Mouse (Mus musculus): ENCODE measurements at regions not wholly inside any gene's neighbourhood (a gene's known extent, or its start where the extent isn't known, plus 50 kb on each side); places are given as distances from the start of the nearest gene placed in this dataset.
"Not testable (repeated sequence)": the region's sequence is repeated elsewhere in the genome, so short reads cannot be mapped to it uniquely, and the experiment has no call there.

- ATAC-seq (replicated peaks; ENCODE audit: insufficient number of reproducible peaks, low FRiP score, low TSS enrichment, poor library complexity, severe bottlenecking) = no peak
Observed at GRCm38 (mm10) chr7:113010150-113010549, 56.4 kb downstream of the Rassf10 start.

- ATAC-seq (replicated peaks; ENCODE audit: insufficient number of reproducible peaks, low FRiP score, low TSS enrichment, poor library complexity, severe bottlenecking) = no peak
Observed at GRCm38 (mm10) chr7:113017092-113017755, 63.5 kb downstream of the Rassf10 start.

GRCm38 (mm10) chr7:113021412-113021811 lies 67.7 kb downstream of the Rassf10 start:
- ATAC-seq (replicated peaks; ENCODE audit: insufficient number of reproducible peaks, low FRiP score, low TSS enrichment, poor library complexity, severe bottlenecking) = no peak

- no peak for ATAC-seq (replicated peaks; ENCODE audit: insufficient number of reproducible peaks, low FRiP score, low TSS enrichment, poor library complexity, severe bottlenecking)
Observed at GRCm38 (mm10) chr7:113022516-113022915, 68.8 kb downstream of the Rassf10 start.

- no peak for ATAC-seq (replicated peaks; ENCODE audit: insufficient number of reproducible peaks, low FRiP score, low TSS enrichment, poor library complexity, severe bottlenecking)
Observed at GRCm38 (mm10) chr7:113025758-113026157, 72.0 kb downstream of the Rassf10 start.

GRCm38 (mm10) chr7:113026290-113027075 lies 72.7 kb downstream of the Rassf10 start:
- ATAC-seq (replicated peaks; ENCODE audit: insufficient number of reproducible peaks, low FRiP score, low TSS enrichment, poor library complexity, severe bottlenecking) = no peak

GRCm38 (mm10) chr7:113027125-113027801 lies 73.5 kb downstream of the Rassf10 start:
- no peak for ATAC-seq (replicated peaks; ENCODE audit: insufficient number of reproducible peaks, low FRiP score, low TSS enrichment, poor library complexity, severe bottlenecking)

GRCm38 (mm10) chr7:113030053-113030752 lies 76.4 kb downstream of the Rassf10 start:
- no peak for ATAC-seq (replicated peaks; ENCODE audit: insufficient number of reproducible peaks, low FRiP score, low TSS enrichment, poor library complexity, severe bottlenecking)

- no peak for ATAC-seq (replicated peaks; ENCODE audit: insufficient number of reproducible peaks, low FRiP score, low TSS enrichment, poor library complexity, severe bottlenecking)
Observed at GRCm38 (mm10) chr7:113035751-113036150, 82.0 kb downstream of the Rassf10 start.

GRCm38 (mm10) chr7:113037825-113038613 lies 84.3 kb downstream of the Rassf10 start:
- peak; percentile 54; the same call in 1 of the 2 replicates for ATAC-seq (replicated peaks; ENCODE audit: insufficient number of reproducible peaks, low FRiP score, low TSS enrichment, poor library complexity, severe bottlenecking)

GRCm38 (mm10) chr7:113038906-113039671 lies 85.3 kb downstream of the Rassf10 start:
- ATAC-seq (replicated peaks; ENCODE audit: insufficient number of reproducible peaks, low FRiP score, low TSS enrichment, poor library complexity, severe bottlenecking) = no peak

- not testable (repeated sequence) for ATAC-seq (replicated peaks; ENCODE audit: insufficient number of reproducible peaks, low FRiP score, low TSS enrichment, poor library complexity, severe bottlenecking)
Observed at GRCm38 (mm10) chr7:113045613-113046159, 91.9 kb downstream of the Rassf10 start.

- no peak for ATAC-seq (replicated peaks; ENCODE audit: insufficient number of reproducible peaks, low FRiP score, low TSS enrichment, poor library complexity, severe bottlenecking)
Observed at GRCm38 (mm10) chr7:113046406-113046805, 92.6 kb downstream of the Rassf10 start.

GRCm38 (mm10) chr7:113047583-113047982 lies 93.8 kb downstream of the Rassf10 start:
- ATAC-seq (replicated peaks; ENCODE audit: insufficient number of reproducible peaks, low FRiP score, low TSS enrichment, poor library complexity, severe bottlenecking) = 0 out of 2 replicates have a peak, but pooled peaks have one; percentile 28

- no peak for ATAC-seq (replicated peaks; ENCODE audit: insufficient number of reproducible peaks, low FRiP score, low TSS enrichment, poor library complexity, severe bottlenecking)
Observed at GRCm38 (mm10) chr7:113048097-113048795, 94.5 kb downstream of the Rassf10 start.

GRCm38 (mm10) chr7:113049440-113049839 lies 95.7 kb downstream of the Rassf10 start:
- ATAC-seq (replicated peaks; ENCODE audit: insufficient number of reproducible peaks, low FRiP score, low TSS enrichment, poor library complexity, severe bottlenecking) = no peak

- no peak for ATAC-seq (replicated peaks; ENCODE audit: insufficient number of reproducible peaks, low FRiP score, low TSS enrichment, poor library complexity, severe bottlenecking)
Observed at GRCm38 (mm10) chr7:113052952-113053351, 99.2 kb downstream of the Rassf10 start.
